Mouse (Mus musculus): ENCODE results near the gene Scgn. TPM values are rescaled to one million over a fixed set of nuclear protein-coding genes. Genes with fewer than 3 reads are reported as not detected.

The Scgn gene
- polyA plus RNA-seq (2014; fragmentation: Nextera tagmentation; extraction: Ambion mirVana) = 0.98 and 1.7 TPM in 2 replicates

- no peak within 1 kb of the TSS for H3K4me3 ChIP-seq (ENCODE audit: low read depth, low read length)
- H3K4me1 ChIP-seq (ENCODE audit: control insufficient read depth, insufficient read depth, low read length) = no peaks in the 10 kb centered on the region
- 0 out of 2 replicates have a peak, but pooled peaks cover 6% of the 10 kb centered on the region for H3K27me3 ChIP-seq (ENCODE audit: control insufficient read depth, insufficient read depth, low read length)
- H3K27ac ChIP-seq (ENCODE audit: low read length) = no peak within 1 kb of the TSS
- H3K9me3 ChIP-seq (ENCODE audit: control insufficient read depth, low read depth, low read length) = no peaks in the 10 kb centered on the region
- no peak within 1 kb of the TSS for H3K9ac ChIP-seq (replicated peaks; ENCODE audit: low read depth, low read length)
- H3K4me2 ChIP-seq (replicated peaks; ENCODE audit: low read depth, low read length) = no peak within 1 kb of the TSS
- WGBS = 1% methylated on average over 20 of the region's 20 CpGs
- no peak; the same call in 1 of the 2 replicates for ATAC-seq (ENCODE audit: insufficient number of reproducible peaks, insufficient read depth, low FRiP score, low read depth)
- H3K36me3 ChIP-seq (ENCODE audit: control insufficient read depth, insufficient read depth, low read length) = no peaks in the 10 kb centered on the region
Measured at GRCm38 (mm10) chr13:23990928-23991327, at the start of gene Scgn. Gene Scgn, minus strand, starts transcription at chr13:23991214.

GRCm38 (mm10) chr13:24040221-24040620 lies 49.2 kb upstream of the Scgn start:
- Histone ChIP-seq H3K4me2 (replicated peaks; ENCODE audit: low read depth, low read length) (no peak overlapping the region), H3K4me1 (ENCODE audit: control insufficient read depth, insufficient read depth, low read length) (no peaks in the 10 kb centered on the region), H3K27me3 (ENCODE audit: control insufficient read depth, insufficient read depth, low read length) (no peaks in the 10 kb centered on the region), H3K4me3 (ENCODE audit: low read depth, low read length) (no peak overlapping the region), H3K9me3 (ENCODE audit: control insufficient read depth, low read depth, low read length) (no peaks in the 10 kb centered on the region), H3K27ac (ENCODE audit: low read length) (no peak overlapping the region), H3K36me3 (ENCODE audit: control insufficient read depth, insufficient read depth, low read length) (peaks cover 5% of the 10 kb centered on the region; the same call in 1 of the 2 replicates), H3K9ac (replicated peaks; ENCODE audit: low read depth, low read length) (no peak overlapping the region)
- ATAC-seq (ENCODE audit: insufficient number of reproducible peaks, insufficient read depth, low FRiP score, low read depth) = no peak
- 90% methylated on average over 7 of the region's 7 CpGs for WGBS

- ATAC-seq (ENCODE audit: insufficient number of reproducible peaks, insufficient read depth, low FRiP score, low read depth) = no peak
- H3K9ac ChIP-seq (replicated peaks; ENCODE audit: low read depth, low read length) = no peak overlapping the region
- no peaks in the 10 kb centered on the region for H3K4me1 ChIP-seq (ENCODE audit: control insufficient read depth, insufficient read depth, low read length)
- H3K4me2 ChIP-seq (replicated peaks; ENCODE audit: low read depth, low read length) = no peak overlapping the region
- no peaks in the 10 kb centered on the region for H3K9me3 ChIP-seq (ENCODE audit: control insufficient read depth, low read depth, low read length)
- H3K36me3 ChIP-seq (ENCODE audit: control insufficient read depth, insufficient read depth, low read length) = peaks cover 5% of the 10 kb centered on the region; the same call in 1 of the 2 replicates
- no peak overlapping the region for H3K4me3 ChIP-seq (ENCODE audit: low read depth, low read length)
- no peaks in the 10 kb centered on the region for H3K27me3 ChIP-seq (ENCODE audit: control insufficient read depth, insufficient read depth, low read length)
- no peak overlapping the region for H3K27ac ChIP-seq (ENCODE audit: low read length)
- 76% methylated on average over 3 of the region's 3 CpGs for WGBS
Measured at GRCm38 (mm10) chr13:24037502-24037901, 46.5 kb upstream of the Scgn start.

- WGBS = 88% methylated on average over 18 of the region's 18 CpGs
- no peak overlapping the region for H3K4me2 ChIP-seq (replicated peaks; ENCODE audit: low read depth, low read length)
- no peaks in the 10 kb centered on the region for H3K9me3 ChIP-seq (ENCODE audit: control insufficient read depth, low read depth, low read length)
- no peak overlapping the region for H3K4me3 ChIP-seq (ENCODE audit: low read depth, low read length)
- no peaks in the 10 kb centered on the region; the same call in 1 of the 2 replicates for H3K36me3 ChIP-seq (ENCODE audit: control insufficient read depth, insufficient read depth, low read length)
- no peak overlapping the region for H3K27ac ChIP-seq (ENCODE audit: low read length)
- no peak for ATAC-seq (ENCODE audit: insufficient number of reproducible peaks, insufficient read depth, low FRiP score, low read depth)
- no peak overlapping the region for H3K9ac ChIP-seq (replicated peaks; ENCODE audit: low read depth, low read length)
- H3K27me3 ChIP-seq (ENCODE audit: control insufficient read depth, insufficient read depth, low read length) = no peaks in the 10 kb centered on the region
- no peaks in the 10 kb centered on the region for H3K4me1 ChIP-seq (ENCODE audit: control insufficient read depth, insufficient read depth, low read length)
Measured at GRCm38 (mm10) chr13:24036150-24036549, 45.1 kb upstream of the Scgn start.

GRCm38 (mm10) chr13:24027191-24028170 lies 36.5 kb upstream of the Scgn start:
- H3K9ac ChIP-seq (replicated peaks; ENCODE audit: low read depth, low read length) = no peak overlapping the region
- 63% methylated on average over 5 of the region's 5 CpGs for WGBS
- no peaks in the 10 kb centered on the region for H3K9me3 ChIP-seq (ENCODE audit: control insufficient read depth, low read depth, low read length)
- H3K27ac ChIP-seq (ENCODE audit: low read length) = no peak overlapping the region
- no peak overlapping the region for H3K4me2 ChIP-seq (replicated peaks; ENCODE audit: low read depth, low read length)
- no peak overlapping the region for H3K4me3 ChIP-seq (ENCODE audit: low read depth, low read length)
- H3K27me3 ChIP-seq (ENCODE audit: control insufficient read depth, insufficient read depth, low read length) = no peaks in the 10 kb centered on the region
- ATAC-seq (ENCODE audit: insufficient number of reproducible peaks, insufficient read depth, low FRiP score, low read depth) = no peak
- H3K4me1 ChIP-seq (ENCODE audit: control insufficient read depth, insufficient read depth, low read length) = no peaks in the 10 kb centered on the region
- H3K36me3 ChIP-seq (ENCODE audit: control insufficient read depth, insufficient read depth, low read length) = no peaks in the 10 kb centered on the region; the same call in 1 of the 2 replicates

GRCm38 (mm10) chr13:24018515-24018914 lies 27.5 kb upstream of the Scgn start:
- Histone ChIP-seq H3K4me3 (ENCODE audit: low read depth, low read length) (no peak overlapping the region), H3K27ac (ENCODE audit: low read length) (no peak overlapping the region), H3K9ac (replicated peaks; ENCODE audit: low read depth, low read length) (no peak overlapping the region), H3K4me2 (replicated peaks; ENCODE audit: low read depth, low read length) (no peak overlapping the region), H3K36me3 (ENCODE audit: control insufficient read depth, insufficient read depth, low read length) (no peaks in the 10 kb centered on the region; the same call in 1 of the 2 replicates), H3K27me3 (ENCODE audit: control insufficient read depth, insufficient read depth, low read length) (no peaks in the 10 kb centered on the region), H3K9me3 (ENCODE audit: control insufficient read depth, low read depth, low read length) (no peaks in the 10 kb centered on the region), H3K4me1 (ENCODE audit: control insufficient read depth, insufficient read depth, low read length) (no peaks in the 10 kb centered on the region)
- no peak for ATAC-seq (ENCODE audit: insufficient number of reproducible peaks, insufficient read depth, low FRiP score, low read depth)
- WGBS = 84% methylated on average over 4 of the region's 4 CpGs

GRCm38 (mm10) chr13:24005528-24005927 lies 14.5 kb upstream of the Scgn start:
- no peak overlapping the region for H3K4me3 ChIP-seq (ENCODE audit: low read depth, low read length)
- H3K4me1 ChIP-seq (ENCODE audit: control insufficient read depth, insufficient read depth, low read length) = no peaks in the 10 kb centered on the region
- no peak overlapping the region for H3K9ac ChIP-seq (replicated peaks; ENCODE audit: low read depth, low read length)
- WGBS = 88% methylated on average over 2 of the region's 2 CpGs
- no peak overlapping the region for H3K4me2 ChIP-seq (replicated peaks; ENCODE audit: low read depth, low read length)
- H3K36me3 ChIP-seq (ENCODE audit: control insufficient read depth, insufficient read depth, low read length) = no peaks in the 10 kb centered on the region
- no peaks in the 10 kb centered on the region for H3K27me3 ChIP-seq (ENCODE audit: control insufficient read depth, insufficient read depth, low read length)
- H3K27ac ChIP-seq (ENCODE audit: low read length) = no peak overlapping the region
- ATAC-seq (ENCODE audit: insufficient number of reproducible peaks, insufficient read depth, low FRiP score, low read depth) = no peak
- no peaks in the 10 kb centered on the region for H3K9me3 ChIP-seq (ENCODE audit: control insufficient read depth, low read depth, low read length)

- Histone ChIP-seq H3K9ac (replicated peaks; ENCODE audit: low read depth, low read length) (no peak overlapping the region), H3K4me2 (replicated peaks; ENCODE audit: low read depth, low read length) (no peak overlapping the region), H3K27me3 (ENCODE audit: control insufficient read depth, insufficient read depth, low read length) (no peaks in the 10 kb centered on the region), H3K4me3 (ENCODE audit: low read depth, low read length) (no peak overlapping the region), H3K9me3 (ENCODE audit: control insufficient read depth, low read depth, low read length) (no peaks in the 10 kb centered on the region), H3K27ac (ENCODE audit: low read length) (no peak overlapping the region), H3K36me3 (ENCODE audit: control insufficient read depth, insufficient read depth, low read length) (no peaks in the 10 kb centered on the region), H3K4me1 (ENCODE audit: control insufficient read depth, insufficient read depth, low read length) (no peaks in the 10 kb centered on the region)
- WGBS = 60% methylated on average over 2 of the region's 2 CpGs
- no peak for ATAC-seq (ENCODE audit: insufficient number of reproducible peaks, insufficient read depth, low FRiP score, low read depth)
Measured at GRCm38 (mm10) chr13:24001797-24002196, 10.8 kb upstream of the Scgn start.
